Mouse (Mus musculus) C2C12 (cell line): ENCODE data around the gene Sv2a. TPM values are rescaled to one million over a fixed set of nuclear protein-coding genes. Genes with fewer than 3 reads are reported as not detected.
A peak's percentile ranks its signal among the peaks of the same experiment; 100 is the strongest.
"Not testable (repeated sequence)": the region's sequence is repeated elsewhere in the genome, so short reads cannot be mapped to it uniquely, and the experiment has no call there.

Experiments used
- H3K27me3 ChIP-seq: one replicate; pipeline ENCODE4 v1.6.1; 2011; ENCODE audit not compliant: control insufficient read depth, insufficient read depth, insufficient read length
- H3K36me3 ChIP-seq: one replicate; pipeline ENCODE4 v1.6.1; 2011; ENCODE audit not compliant: control insufficient read depth, insufficient read depth
- H3K4me3 ChIP-seq: one replicate; pipeline ENCODE4 v1.5.1; 2011; ENCODE audit warnings: mild to moderate bottlenecking, control low read depth; ENCODE audit not compliant: poor library complexity, insufficient read depth, severe bottlenecking
- H3K79me2 ChIP-seq: one replicate; pipeline ENCODE4 v1.6.1; 2011; ENCODE audit not compliant: control insufficient read depth, insufficient read depth
- H3K79me3 ChIP-seq: one replicate; pipeline ENCODE4 v1.6.1; 2011; ENCODE audit warnings: low read depth, control low read depth
- H3ac ChIP-seq: one replicate; pipeline ENCODE3; 2011; ENCODE audit warnings: low read depth; ENCODE audit not compliant: control insufficient read depth, insufficient read length
- CEBPB ChIP-seq: IDR thresholded peaks from one replicate; pipeline ENCODE4 v1.6.1; 2011; ENCODE audit warnings: low read depth, mild to moderate bottlenecking, control low read depth, moderate library complexity
- CTCF ChIP-seq: IDR thresholded peaks from one replicate; pipeline ENCODE4 v1.5.1; 2011; ENCODE audit not compliant: control insufficient read depth, insufficient read depth, insufficient read length
- FOSL1 ChIP-seq: IDR thresholded peaks from one replicate; pipeline ENCODE4 v1.8.0; 2011; ENCODE audit warnings: mild to moderate bottlenecking, low read length; ENCODE audit not compliant: poor library complexity, insufficient read depth, severe bottlenecking
- MAX ChIP-seq: IDR thresholded peaks from one replicate; pipeline ENCODE4 v1.6.1; 2011; ENCODE audit warnings: mild to moderate bottlenecking, control low read depth
- MYOD1 ChIP-seq: IDR thresholded peaks from one replicate; pipeline ENCODE4 v1.6.1; 2011; ENCODE audit warnings: low read depth; ENCODE audit not compliant: control insufficient read depth, insufficient read length
- MYOG ChIP-seq: IDR thresholded peaks from one replicate; pipeline ENCODE4 v1.6.1; 2011; ENCODE audit not compliant: control insufficient read depth, insufficient read length; ENCODE audit errors: extremely low read depth
- USF1 ChIP-seq: IDR thresholded peaks from one replicate; pipeline ENCODE4 v1.6.1; 2011; ENCODE audit warnings: low read depth, mild to moderate bottlenecking, control low read depth, moderate library complexity
- polyA plus RNA-seq: library from polyadenylated mRNA; unstranded; fragments of >200 nt; fragmentation: generic; extraction: Trizol; gene quantifications from one replicate; pipeline ENCODE4 v1.2.1, GENCODE M21; 2012; ENCODE audit warnings: missing spikeins

Gene Sv2a
- polyA plus RNA-seq, 1 experiment: 0.33 TPM

DNA sequence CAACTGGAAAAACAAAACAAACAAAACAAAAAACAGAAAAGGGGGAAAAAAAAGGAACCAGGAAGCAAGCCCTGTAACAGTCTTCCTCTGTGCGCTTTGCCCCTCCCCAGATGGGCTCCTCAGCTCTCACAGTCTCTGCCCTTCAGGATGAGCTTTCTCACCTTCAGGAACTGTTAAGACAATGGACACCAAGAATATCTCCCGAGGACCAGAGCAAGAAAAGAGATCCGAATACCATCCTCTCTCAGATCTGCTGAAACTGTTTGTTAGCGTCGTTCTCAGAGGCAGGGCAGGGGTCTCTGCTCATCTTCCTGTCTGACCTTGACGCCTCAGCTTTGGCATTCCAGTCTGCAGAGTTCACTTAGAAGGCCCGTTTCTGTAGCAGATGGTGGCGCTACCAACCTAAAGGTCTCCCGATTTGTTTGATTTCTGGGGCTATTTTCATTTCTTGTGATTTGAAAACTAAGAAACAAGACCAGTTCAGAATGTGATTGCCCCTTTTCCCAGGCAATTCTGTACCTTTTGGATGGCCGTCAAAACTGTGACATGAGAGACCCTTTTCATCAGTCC is 9.9 kb upstream of the Sv2a start:
- peaks cover 31% of the 10 kb centered on the region for H3K36me3 ChIP-seq
- H3K4me3 ChIP-seq: peak overlapping the region; percentile 94
- TF ChIP-seq FOSL1: no peak
- H3K79me2 ChIP-seq: peaks cover 60% of the 10 kb centered on the region
- H3K79me3 ChIP-seq: peaks cover 28% of the 10 kb centered on the region
- peak overlapping the region; percentile 20 for H3ac ChIP-seq
- no peaks in the 10 kb centered on the region for H3K27me3 ChIP-seq

DNA sequence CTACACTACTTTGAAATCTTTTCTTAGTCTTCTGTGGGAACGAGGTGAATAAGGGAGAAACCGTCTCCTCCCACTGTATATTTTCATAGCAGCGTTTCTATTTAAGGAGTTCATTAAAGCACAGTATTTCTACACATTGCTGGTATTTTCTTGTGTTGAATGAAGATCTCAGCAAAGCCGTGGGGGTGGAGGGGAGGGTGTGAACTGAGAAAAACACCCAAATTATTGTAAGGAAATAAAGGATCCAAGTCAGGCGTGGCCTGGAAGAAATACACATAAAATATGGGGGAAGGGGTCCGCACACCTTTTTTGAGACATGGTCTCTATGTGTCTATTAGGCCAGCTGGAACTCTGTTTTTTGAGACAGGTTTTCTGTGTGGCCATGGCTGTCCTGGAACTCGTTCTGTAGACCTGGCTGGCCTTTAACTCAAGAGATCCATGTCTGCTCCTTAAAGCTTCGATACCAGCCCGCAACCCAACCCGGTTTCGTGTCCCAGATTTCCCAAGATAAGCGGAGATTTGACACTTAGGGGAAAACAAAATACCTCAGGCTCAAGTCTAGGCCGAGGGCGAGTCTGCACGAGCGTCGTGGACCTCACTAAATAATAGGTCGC is 9.3 kb upstream of the Sv2a start:
- peaks cover 37% of the 10 kb centered on the region for H3K36me3 ChIP-seq
- H3K27me3 ChIP-seq: no peaks in the 10 kb centered on the region
- H3K79me2 ChIP-seq: peaks cover 66% of the 10 kb centered on the region
- no peak for TF ChIP-seq USF1
- TF ChIP-seq MYOD1: no peak
- no peak for TF ChIP-seq MAX
- no peak for TF ChIP-seq CTCF
- no peak for TF ChIP-seq MYOG
- TF ChIP-seq FOSL1: no peak
- TF ChIP-seq CEBPB: no peak
- peaks cover 30% of the 10 kb centered on the region for H3K79me3 ChIP-seq
- H3ac ChIP-seq: peak overlapping the region; percentile 79
- H3K4me3 ChIP-seq: peak overlapping the region; percentile 94

- Histone ChIP-seq H3K79me3 (peaks cover 30% of the 10 kb centered on the region), H3K27me3 (no peaks in the 10 kb centered on the region), H3K36me3 (peaks cover 42% of the 10 kb centered on the region), H3K79me2 (peaks cover 66% of the 10 kb centered on the region), H3K4me3 (peak within 1 kb of the TSS; percentile 94), H3ac (peak within 1 kb of the TSS; percentile 98)
- no peak for TF ChIP-seq MAX
- no peak for TF ChIP-seq CEBPB
- no peak for TF ChIP-seq FOSL1
- TF ChIP-seq CTCF: no peak
- no peak for TF ChIP-seq USF1
- no peak for TF ChIP-seq MYOD1
- no peak for TF ChIP-seq MYOG
These were observed 8.5 kb upstream of the Sv2a start, which contains the start of gene Sf3b4 for GRCm38 (mm10) chr3:96172197-96173178. Gene Sf3b4, plus strand, starts transcription at chr3:96172332.

DNA sequence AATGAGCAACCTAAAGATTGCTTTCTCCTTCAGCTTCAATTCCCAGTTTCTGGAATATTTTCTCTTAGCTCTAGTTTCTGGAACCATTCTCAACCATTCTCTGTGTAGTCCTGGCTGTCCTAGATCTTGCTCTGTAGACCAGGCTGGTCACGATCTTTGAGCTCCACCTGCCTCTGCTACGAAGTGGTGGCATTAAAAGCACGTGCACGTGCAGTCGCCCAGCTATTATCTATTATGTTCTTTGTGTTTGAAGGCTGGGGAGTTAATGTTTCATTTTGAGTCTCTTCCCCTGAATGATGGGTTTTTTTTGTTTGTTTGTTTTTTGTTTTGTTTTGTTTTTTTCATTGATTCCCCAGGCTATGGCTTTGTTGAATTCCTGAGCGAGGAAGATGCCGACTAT is 7.8 kb upstream of the Sv2a start:
- Histone ChIP-seq H3ac (peak overlapping the region; percentile 98), H3K79me2 (peaks cover 66% of the 10 kb centered on the region), H3K4me3 (peak overlapping the region; percentile 94), H3K27me3 (no peaks in the 10 kb centered on the region), H3K79me3 (peaks cover 30% of the 10 kb centered on the region), H3K36me3 (peaks cover 49% of the 10 kb centered on the region)
- TF ChIP-seq FOSL1: no peak
- TF ChIP-seq CEBPB: no peak
- no peak for TF ChIP-seq MAX
- no peak for TF ChIP-seq MYOD1
- TF ChIP-seq CTCF: no peak
- no peak for TF ChIP-seq MYOG
- no peak for TF ChIP-seq USF1

- not testable (repeated sequence) for H3K27me3 ChIP-seq, H3K4me3 ChIP-seq, H3ac ChIP-seq
- Histone ChIP-seq H3K79me3 (peaks cover 30% of the 10 kb centered on the region), H3K79me2 (peaks cover 66% of the 10 kb centered on the region), H3K36me3 (peaks cover 53% of the 10 kb centered on the region)
These were observed 6.9 kb upstream of the Sv2a start for GRCm38 (mm10) chr3:96174042-96174441.

DNA sequence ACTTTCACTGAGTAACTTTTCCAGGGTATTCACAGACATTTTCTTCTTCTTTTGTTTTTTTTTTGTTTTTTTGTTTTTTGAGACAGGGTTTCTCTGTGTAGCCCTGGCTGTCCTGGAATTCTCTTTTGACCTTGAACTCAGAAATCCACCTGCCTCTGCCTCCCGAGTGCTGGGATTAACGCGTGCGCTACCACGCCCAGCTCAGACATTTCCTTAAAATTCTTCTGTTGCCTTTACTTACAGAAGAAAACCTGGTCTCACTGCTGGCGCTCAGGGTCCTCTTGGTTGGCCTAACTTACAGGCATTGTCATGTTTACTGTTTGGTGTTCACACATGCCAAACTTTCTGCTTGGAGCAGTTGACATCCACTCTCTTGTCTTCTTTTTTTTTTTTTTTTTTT is 5.7 kb upstream of the Sv2a start:
- Histone ChIP-seq H3K79me2 (peaks cover 64% of the 10 kb centered on the region), H3K4me3 (no peak overlapping the region), H3K79me3 (peaks cover 30% of the 10 kb centered on the region), H3K36me3 (peaks cover 52% of the 10 kb centered on the region), H3ac (no peak overlapping the region), H3K27me3 (no peaks in the 10 kb centered on the region)
- TF ChIP-seq MAX (no peak), MYOG (no peak), USF1 (no peak), FOSL1 (no peak), CEBPB (no peak), MYOD1 (no peak), CTCF (no peak)
